Mouse (Mus musculus) lung, adult 18-20 months (tissue): Measurements from ENCODE around the gene Sgo2b.
A peak's percentile ranks its signal among the peaks of the same experiment; 100 is the strongest.
"Not testable (repeated sequence)": the region's sequence is repeated elsewhere in the genome, so short reads cannot be mapped to it uniquely, and the experiment has no call there.

ENCODE experiments used
- DNase-seq, 2 experiments: peaks; one replicate each; pipeline ENCODE4 v3.0.0; 2022; ENCODE audit warnings: mixed read lengths in 2 of 2

Gene Sgo2b

GRCm38 (mm10) chr8:63951626-63952377, at the start of gene Sgo2b:
Gene Sgo2b (minus strand): TSS chr8:63952248.
- no peak for DNase-seq

GRCm38 (mm10) chr8:63970612-63971391, 18.8 kb upstream of the Sgo2b start:
- DNase-seq, result not testable (repeated sequence)

- no peak for DNase-seq
Observed at GRCm38 (mm10) chr8:63961032-63961785, 9.2 kb upstream of the Sgo2b start.

GRCm38 (mm10) chr8:63953802-63954201, 1.8 kb upstream of the Sgo2b start:
- not testable (repeated sequence) for DNase-seq

- DNase-seq, result no peak
Observed at GRCm38 (mm10) chr8:63933171-63933570, 18.9 kb downstream of the Sgo2b start.

GRCm38 (mm10) chr8:63929301-63930097, 22.5 kb downstream of the Sgo2b start:
- no peak for DNase-seq

- DNase-seq, result no peak
Observed at GRCm38 (mm10) chr8:63921257-63921960, 30.6 kb downstream of the Sgo2b start.

GRCm38 (mm10) chr8:63895096-63895495, 57.0 kb downstream of the Sgo2b start:
- no peak for DNase-seq

- no peak for DNase-seq
Observed at GRCm38 (mm10) chr8:63878353-63878752, 73.7 kb downstream of the Sgo2b start.

- DNase-seq, result peak; percentile 15 to 28
Observed at GRCm38 (mm10) chr8:63877393-63877792, 74.7 kb downstream of the Sgo2b start.

GRCm38 (mm10) chr8:63876949-63877348, 75.1 kb downstream of the Sgo2b start:
- DNase-seq, result no peak
